Mouse (Mus musculus): ENCODE measurements at regions not wholly inside any gene's neighbourhood (a gene's known extent, or its start where the extent isn't known, plus 50 kb on each side); places are given as distances from the start of the nearest gene placed in this dataset.

- ATAC-seq (ENCODE audit: borderline replicate concordance, extremely low read depth, low FRiP score, low TSS enrichment), result no peak
- Histone ChIP-seq H3K4me2 (no peak overlapping the region), H3K9me3 (no peaks in the 10 kb centered on the region), H3K27me3 (no peaks in the 10 kb centered on the region), H3K36me3 (no peaks in the 10 kb centered on the region), H3K4me1 (no peaks in the 10 kb centered on the region), H3K27ac (no peak overlapping the region), H3K9ac (no peak overlapping the region), H3K4me3 (no peak overlapping the region)
- WGBS, result 82% methylated on average over 1 of the region's 1 CpGs
Measured at GRCm38 (mm10) chr9:78917336-78917735, 302.0 kb downstream of the Cd109 start.

- no peaks in the 10 kb centered on the region for H3K36me3 ChIP-seq
- H3K4me3 ChIP-seq, result no peak overlapping the region
- no peak overlapping the region for H3K4me2 ChIP-seq
- no peak overlapping the region for H3K9ac ChIP-seq
- H3K27ac ChIP-seq, result no peak overlapping the region
- no peaks in the 10 kb centered on the region for H3K4me1 ChIP-seq
- H3K27me3 ChIP-seq, result no peaks in the 10 kb centered on the region
- no peaks in the 10 kb centered on the region for H3K9me3 ChIP-seq
- no peak for ATAC-seq (ENCODE audit: borderline replicate concordance, extremely low read depth, low FRiP score, low TSS enrichment)
- 69% methylated on average over 7 of the region's 7 CpGs for WGBS
Measured at GRCm38 (mm10) chr9:78925977-78926593, 310.7 kb downstream of the Cd109 start.

GRCm38 (mm10) chr9:78941648-78942047 is 326.3 kb downstream of the Cd109 start:
- ATAC-seq (ENCODE audit: borderline replicate concordance, extremely low read depth, low FRiP score, low TSS enrichment), result no peak

GRCm38 (mm10) chr9:78964813-78965212 is 349.5 kb downstream of the Cd109 start:
- no peak for ATAC-seq (ENCODE audit: borderline replicate concordance, extremely low read depth, low FRiP score, low TSS enrichment)
- WGBS, result 4% methylated on average over 1 of the region's 1 CpGs
- no peak overlapping the region for H3K4me3 ChIP-seq
- no peak overlapping the region for H3K4me2 ChIP-seq
- no peaks in the 10 kb centered on the region for H3K36me3 ChIP-seq
- no peaks in the 10 kb centered on the region for H3K9me3 ChIP-seq
- peaks cover 6% of the 10 kb centered on the region for H3K4me1 ChIP-seq
- no peak overlapping the region for H3K27ac ChIP-seq
- no peaks in the 10 kb centered on the region for H3K27me3 ChIP-seq
- no peak overlapping the region for H3K9ac ChIP-seq

More at GRCm38 (mm10) chr9:78941648-78942047, 326.3 kb downstream of the Cd109 start:
- Histone ChIP-seq H3K27ac (no peak overlapping the region), H3K4me1 (no peaks in the 10 kb centered on the region), H3K36me3 (no peaks in the 10 kb centered on the region), H3K4me2 (no peak overlapping the region), H3K4me3 (no peak overlapping the region), H3K9ac (no peak overlapping the region), H3K9me3 (no peaks in the 10 kb centered on the region), H3K27me3 (no peaks in the 10 kb centered on the region)

GRCm38 (mm10) chr9:78965226-78965950 is 350.0 kb downstream of the Cd109 start:
- no peak overlapping the region for H3K9ac ChIP-seq
- H3K4me1 ChIP-seq, result peaks cover 6% of the 10 kb centered on the region
- no peaks in the 10 kb centered on the region for H3K9me3 ChIP-seq
- H3K27me3 ChIP-seq, result no peaks in the 10 kb centered on the region
- WGBS, result 59% methylated on average over 14 of the region's 14 CpGs
- no peaks in the 10 kb centered on the region for H3K36me3 ChIP-seq
- H3K4me2 ChIP-seq, result no peak overlapping the region
- H3K4me3 ChIP-seq, result no peak overlapping the region
- ATAC-seq (ENCODE audit: borderline replicate concordance, extremely low read depth, low FRiP score, low TSS enrichment), result no peak
- no peak overlapping the region for H3K27ac ChIP-seq

GRCm38 (mm10) chr9:78971731-78972130 is 356.4 kb downstream of the Cd109 start:
- H3K4me2 ChIP-seq, result no peak overlapping the region
- 67% methylated on average over 3 of the region's 3 CpGs for WGBS
- H3K36me3 ChIP-seq, result no peaks in the 10 kb centered on the region
- no peak overlapping the region for H3K27ac ChIP-seq
- no peaks in the 10 kb centered on the region for H3K9me3 ChIP-seq
- ATAC-seq (ENCODE audit: borderline replicate concordance, extremely low read depth, low FRiP score, low TSS enrichment), result no peak
- H3K9ac ChIP-seq, result no peak overlapping the region
- no peaks in the 10 kb centered on the region for H3K27me3 ChIP-seq
- H3K4me1 ChIP-seq, result no peaks in the 10 kb centered on the region
- no peak overlapping the region for H3K4me3 ChIP-seq

GRCm38 (mm10) chr9:78983734-78984133 is 368.4 kb downstream of the Cd109 start:
- no peak overlapping the region for H3K4me3 ChIP-seq
- ATAC-seq (ENCODE audit: borderline replicate concordance, extremely low read depth, low FRiP score, low TSS enrichment), result no peak
- H3K9ac ChIP-seq, result no peak overlapping the region
- H3K4me1 ChIP-seq, result no peaks in the 10 kb centered on the region
- no peak overlapping the region for H3K4me2 ChIP-seq
- H3K27ac ChIP-seq, result no peak overlapping the region
- WGBS, result 76% methylated on average over 2 of the region's 2 CpGs
- no peaks in the 10 kb centered on the region for H3K9me3 ChIP-seq
- H3K36me3 ChIP-seq, result no peaks in the 10 kb centered on the region
- H3K27me3 ChIP-seq, result no peaks in the 10 kb centered on the region

- H3K27me3 ChIP-seq, result no peaks in the 10 kb centered on the region
- H3K9me3 ChIP-seq, result no peaks in the 10 kb centered on the region
- no peak overlapping the region for H3K4me2 ChIP-seq
- no peak overlapping the region for H3K4me3 ChIP-seq
- H3K27ac ChIP-seq, result no peak overlapping the region
- WGBS, result 57% methylated on average over 5 of the region's 5 CpGs
- no peak overlapping the region for H3K9ac ChIP-seq
- H3K36me3 ChIP-seq, result no peaks in the 10 kb centered on the region
- no peaks in the 10 kb centered on the region for H3K4me1 ChIP-seq
- no peak for ATAC-seq (ENCODE audit: borderline replicate concordance, extremely low read depth, low FRiP score, low TSS enrichment)
Measured at GRCm38 (mm10) chr9:78985184-78985864, 370.0 kb downstream of the Cd109 start.

GRCm38 (mm10) chr9:78991310-78991709 is 376.0 kb downstream of the Cd109 start:
- ATAC-seq (ENCODE audit: borderline replicate concordance, extremely low read depth, low FRiP score, low TSS enrichment), result no peak
- Histone ChIP-seq H3K27ac (no peak overlapping the region), H3K9ac (no peak overlapping the region), H3K36me3 (no peaks in the 10 kb centered on the region), H3K4me3 (no peak overlapping the region), H3K4me2 (no peak overlapping the region), H3K9me3 (no peaks in the 10 kb centered on the region), H3K27me3 (no peaks in the 10 kb centered on the region), H3K4me1 (no peaks in the 10 kb centered on the region)
- 28% methylated on average over 4 of the region's 4 CpGs for WGBS

GRCm38 (mm10) chr9:79001081-79001480 is 385.7 kb downstream of the Cd109 start:
- Histone ChIP-seq H3K4me2 (no peak overlapping the region), H3K4me1 (peaks cover 11% of the 10 kb centered on the region; the same call in 1 of the 2 replicates), H3K27ac (no peak overlapping the region), H3K9me3 (no peaks in the 10 kb centered on the region), H3K27me3 (no peaks in the 10 kb centered on the region), H3K4me3 (no peak overlapping the region), H3K9ac (no peak overlapping the region), H3K36me3 (no peaks in the 10 kb centered on the region)
- no peak for ATAC-seq (ENCODE audit: borderline replicate concordance, extremely low read depth, low FRiP score, low TSS enrichment)

GRCm38 (mm10) chr9:79001930-79002329 is 386.6 kb downstream of the Cd109 start:
- 40% methylated on average over 1 of the region's 1 CpGs for WGBS
- no peaks in the 10 kb centered on the region for H3K27me3 ChIP-seq
- H3K9ac ChIP-seq, result no peak overlapping the region
- no peaks in the 10 kb centered on the region for H3K9me3 ChIP-seq
- H3K4me2 ChIP-seq, result no peak overlapping the region
- peak; percentile 77; the same call in 1 of the 2 replicates for ATAC-seq (ENCODE audit: borderline replicate concordance, extremely low read depth, low FRiP score, low TSS enrichment)
- H3K36me3 ChIP-seq, result no peaks in the 10 kb centered on the region
- peaks cover 11% of the 10 kb centered on the region; the same call in 1 of the 2 replicates for H3K4me1 ChIP-seq
- H3K4me3 ChIP-seq, result no peak overlapping the region
- H3K27ac ChIP-seq, result peak overlapping the region; percentile 48

- no peaks in the 10 kb centered on the region for H3K36me3 ChIP-seq
- peak; percentile 59; the same call in 1 of the 2 replicates for ATAC-seq (ENCODE audit: borderline replicate concordance, extremely low read depth, low FRiP score, low TSS enrichment)
- no peak overlapping the region for H3K9ac ChIP-seq
- 40% methylated on average over 3 of the region's 3 CpGs for WGBS
- no peak overlapping the region for H3K27ac ChIP-seq
- H3K4me2 ChIP-seq, result no peak overlapping the region
- H3K27me3 ChIP-seq, result no peaks in the 10 kb centered on the region
- H3K4me3 ChIP-seq, result no peak overlapping the region
- H3K4me1 ChIP-seq, result peaks cover 11% of the 10 kb centered on the region; the same call in 1 of the 2 replicates
- no peaks in the 10 kb centered on the region for H3K9me3 ChIP-seq
Measured at GRCm38 (mm10) chr9:79004296-79004980, 389.1 kb downstream of the Cd109 start.

Measured in lung, embryonic 15.5 days (tissue).